Mouse (Mus musculus): ENCODE results near the gene P4hb. TPM values are rescaled to one million over a fixed set of nuclear protein-coding genes. Genes with fewer than 3 reads are reported as not detected.

The P4hb gene
- polyA plus RNA-seq, 1 experiment from 2014 or later, result 670 TPM

DNA sequence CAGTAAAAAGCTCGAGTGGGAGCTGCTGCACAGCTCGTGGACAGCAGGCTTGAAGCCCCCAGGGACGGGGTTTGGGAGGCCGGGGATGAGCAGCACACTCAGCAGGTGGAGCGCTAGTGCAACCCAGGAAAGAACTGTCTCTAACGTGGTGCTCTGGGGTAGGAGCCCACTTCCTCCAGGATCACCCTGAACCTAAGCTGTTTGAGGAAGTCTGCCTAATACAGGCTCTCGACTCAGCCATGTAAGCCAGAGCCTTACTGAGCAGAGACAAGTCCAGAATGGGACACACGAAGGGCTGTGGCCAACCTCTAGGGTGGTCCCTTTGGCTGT is 34.1 kb downstream of the P4hb start:
- peak overlapping the region; percentile 78 for H3K27ac ChIP-seq
- H3K4me3 ChIP-seq, result peak overlapping the region; percentile 12

DNA sequence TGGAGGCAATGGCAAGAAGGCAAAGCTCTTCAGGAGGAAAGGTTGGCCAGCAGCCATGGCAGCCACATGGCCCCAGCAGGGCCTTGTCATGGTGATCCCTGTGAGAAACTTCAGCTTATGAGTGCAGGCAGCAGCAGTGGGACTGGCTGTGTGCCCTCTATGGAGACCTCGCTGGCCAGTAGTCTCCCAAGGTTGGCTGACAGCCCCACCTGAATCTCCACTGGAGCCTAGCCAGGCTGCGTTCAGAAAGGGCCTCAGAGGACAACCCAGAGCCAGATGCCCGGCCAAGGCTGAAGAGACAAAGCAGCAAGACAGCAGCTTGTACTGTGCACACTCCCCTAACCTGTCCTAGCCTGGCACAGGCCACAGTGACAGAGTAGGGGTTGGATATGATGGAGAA is 34.6 kb downstream of the P4hb start:
- H3K9me3 ChIP-seq, result no peaks in the 10 kb centered on the region
- H3K36me3 ChIP-seq, result peaks cover 17% of the 10 kb centered on the region
- DNase-seq (ENCODE audit: low spot score), result no peak
- peaks cover 50% of the 10 kb centered on the region for H3K27me3 ChIP-seq (ENCODE audit: insufficient read depth, poor library complexity, severe bottlenecking)
- peak overlapping the region; percentile 78 for H3K27ac ChIP-seq
- no peak overlapping the region; the same call in 1 of the 2 replicates for H3K4me3 ChIP-seq
- peaks cover 41% of the 10 kb centered on the region for H3K4me1 ChIP-seq
- 78% methylated on average over 3 of the region's 3 CpGs for WGBS

More for the DNA sequence above, 34.1 kb downstream of the P4hb start:
- Histone ChIP-seq H3K4me1 (peaks cover 41% of the 10 kb centered on the region), H3K9me3 (no peaks in the 10 kb centered on the region), H3K36me3 (peaks cover 21% of the 10 kb centered on the region), H3K27me3 (ENCODE audit: insufficient read depth, poor library complexity, severe bottlenecking) (peaks cover 46% of the 10 kb centered on the region)
- 49% methylated on average over 8 of the region's 8 CpGs for WGBS
- no peak for DNase-seq (ENCODE audit: low spot score)

DNA sequence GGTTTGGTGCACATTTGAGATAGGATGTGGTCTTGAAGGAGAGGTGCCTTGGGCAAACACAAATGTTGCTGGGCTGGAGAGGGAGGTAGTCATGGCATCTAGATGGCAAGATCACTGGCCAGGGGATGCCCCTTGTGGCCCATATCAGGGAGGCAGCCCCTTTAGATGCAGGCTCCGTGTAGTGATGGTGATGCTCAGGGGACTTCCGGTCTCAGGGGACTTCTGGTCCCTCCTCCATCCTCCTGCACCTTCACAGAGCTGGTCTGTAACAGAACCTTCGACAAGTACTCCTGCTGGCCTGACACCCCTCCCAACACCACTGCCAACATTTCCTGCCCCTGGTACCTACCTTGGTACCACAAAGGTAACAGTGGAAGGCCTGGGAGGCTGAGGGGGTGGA is 37.2 kb downstream of the P4hb start:
- H3K4me3 ChIP-seq, result no peak overlapping the region
- no peaks in the 10 kb centered on the region for H3K36me3 ChIP-seq
- 66% methylated on average over 3 of the region's 3 CpGs for WGBS
- peaks cover 35% of the 10 kb centered on the region for H3K4me1 ChIP-seq
- no peak for DNase-seq (ENCODE audit: low spot score)
- H3K9me3 ChIP-seq, result no peaks in the 10 kb centered on the region
- no peak overlapping the region for H3K27ac ChIP-seq
- H3K27me3 ChIP-seq (ENCODE audit: insufficient read depth, poor library complexity, severe bottlenecking), result peaks cover 77% of the 10 kb centered on the region

DNA sequence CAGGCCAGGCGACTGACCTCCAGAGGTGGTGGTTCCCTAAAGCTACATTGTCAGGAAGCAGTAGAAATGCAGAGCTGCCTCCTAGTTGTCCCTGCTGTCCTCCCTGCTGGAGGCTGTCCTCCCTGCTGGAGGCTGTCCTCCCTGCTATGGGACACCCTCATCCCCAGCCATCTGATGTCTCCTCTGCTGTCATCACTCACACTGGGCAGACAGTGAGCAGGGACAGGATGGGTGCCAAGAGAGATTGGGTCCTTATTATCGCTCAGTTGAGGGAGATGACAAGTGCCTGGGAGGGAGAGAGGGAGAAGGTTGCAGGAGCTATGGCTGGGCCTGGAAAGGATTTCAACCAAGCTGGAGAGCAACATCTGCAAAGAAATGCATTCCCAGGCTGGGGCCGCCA is 37.9 kb downstream of the P4hb start:
- Histone ChIP-seq H3K27me3 (ENCODE audit: insufficient read depth, poor library complexity, severe bottlenecking) (peaks cover 83% of the 10 kb centered on the region), H3K4me1 (peaks cover 40% of the 10 kb centered on the region), H3K4me3 (no peak overlapping the region), H3K9me3 (no peaks in the 10 kb centered on the region), H3K27ac (no peak overlapping the region), H3K36me3 (no peaks in the 10 kb centered on the region)
- WGBS, result 60% methylated on average over 3 of the region's 3 CpGs
- no peak for DNase-seq (ENCODE audit: low spot score)

GRCm38 (mm10) chr11:120534093-120534492 is 39.0 kb downstream of the P4hb start:
- H3K9me3 ChIP-seq, result no peaks in the 10 kb centered on the region

GRCm38 (mm10) chr11:120531646-120532045 is 41.4 kb downstream of the P4hb start:
- peaks cover 22% of the 10 kb centered on the region for H3K4me1 ChIP-seq
- DNase-seq (ENCODE audit: low spot score), result no peak
- H3K27me3 ChIP-seq (ENCODE audit: insufficient read depth, poor library complexity, severe bottlenecking), result peaks cover 92% of the 10 kb centered on the region
- no peaks in the 10 kb centered on the region for H3K9me3 ChIP-seq
- H3K4me3 ChIP-seq, result peak overlapping the region; percentile 59
- 30% methylated on average over 9 of the region's 9 CpGs for WGBS
- no peaks in the 10 kb centered on the region for H3K36me3 ChIP-seq
- H3K27ac ChIP-seq, result no peak overlapping the region

More at GRCm38 (mm10) chr11:120534093-120534492, 39.0 kb downstream of the P4hb start:
- DNase-seq (ENCODE audit: low spot score), result no peak
- H3K4me1 ChIP-seq, result peaks cover 32% of the 10 kb centered on the region
- peaks cover 94% of the 10 kb centered on the region for H3K27me3 ChIP-seq (ENCODE audit: insufficient read depth, poor library complexity, severe bottlenecking)
- no peaks in the 10 kb centered on the region for H3K36me3 ChIP-seq
- H3K27ac ChIP-seq, result no peak overlapping the region; the same call in 1 of the 2 replicates
- no peak overlapping the region for H3K4me3 ChIP-seq
- WGBS, result 82% methylated on average over 8 of the region's 8 CpGs

- Histone ChIP-seq H3K4me3 (peak within 1 kb of the TSS; percentile 59), H3K9me3 (no peaks in the 10 kb centered on the region), H3K36me3 (no peaks in the 10 kb centered on the region), H3K27ac (peak within 1 kb of the TSS; percentile 68), H3K4me1 (peaks cover 21% of the 10 kb centered on the region), H3K27me3 (ENCODE audit: insufficient read depth, poor library complexity, severe bottlenecking) (peaks cover 81% of the 10 kb centered on the region)
- no peak for DNase-seq (ENCODE audit: low spot score)
- 6% methylated on average over 61 of the region's 62 CpGs for WGBS
Observed at GRCm38 (mm10) chr11:120530085-120530964, 42.7 kb downstream of the P4hb start, which contains the start of gene Gcgr. Gene Gcgr (plus strand): TSS chr11:120530699.

- H3K4me1 ChIP-seq, result peaks cover 15% of the 10 kb centered on the region
- DNase-seq (ENCODE audit: low spot score), result no peak
- H3K9me3 ChIP-seq, result no peaks in the 10 kb centered on the region
- H3K36me3 ChIP-seq, result no peaks in the 10 kb centered on the region
- WGBS, result 48% methylated on average over 4 of the region's 4 CpGs
- no peak overlapping the region for H3K4me3 ChIP-seq
- H3K27ac ChIP-seq, result no peak overlapping the region
- H3K27me3 ChIP-seq (ENCODE audit: insufficient read depth, poor library complexity, severe bottlenecking), result peaks cover 67% of the 10 kb centered on the region
Observed at GRCm38 (mm10) chr11:120528903-120529302, 44.1 kb downstream of the P4hb start.

- DNase-seq (ENCODE audit: low spot score), result no peak
- peaks cover 56% of the 10 kb centered on the region for H3K27me3 ChIP-seq (ENCODE audit: insufficient read depth, poor library complexity, severe bottlenecking)
- 72% methylated on average over 9 of the region's 9 CpGs for WGBS
- peaks cover 15% of the 10 kb centered on the region for H3K4me1 ChIP-seq
- no peak overlapping the region for H3K27ac ChIP-seq
- H3K4me3 ChIP-seq, result no peak overlapping the region
- H3K36me3 ChIP-seq, result no peaks in the 10 kb centered on the region
- H3K9me3 ChIP-seq, result no peaks in the 10 kb centered on the region
Observed at GRCm38 (mm10) chr11:120527690-120528354, 45.2 kb downstream of the P4hb start.

DNA sequence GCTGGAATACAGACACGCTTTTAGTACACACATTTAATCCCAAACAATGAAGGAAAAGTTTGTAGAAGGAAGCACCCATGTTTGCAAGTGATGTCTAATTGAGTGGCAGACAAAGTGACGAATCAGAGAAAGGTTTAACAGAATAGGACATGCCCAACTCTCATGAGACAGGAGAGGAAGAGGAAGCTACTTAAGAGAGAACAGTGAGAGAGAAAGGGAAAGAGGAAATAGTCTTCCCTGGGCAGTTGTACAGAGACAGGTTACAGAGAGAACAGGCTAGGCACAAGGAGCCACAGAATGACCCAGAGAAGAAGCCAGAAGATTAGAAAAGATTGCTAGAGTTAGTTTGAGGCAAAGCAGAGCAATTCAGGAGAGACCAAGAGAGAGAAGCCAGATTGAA is 47.1 kb downstream of the P4hb start:
- no peak for DNase-seq (ENCODE audit: low spot score)
- Histone ChIP-seq H3K27ac (no peak overlapping the region), H3K27me3 (ENCODE audit: insufficient read depth, poor library complexity, severe bottlenecking) (peaks cover 37% of the 10 kb centered on the region), H3K4me1 (peaks cover 14% of the 10 kb centered on the region), H3K9me3 (no peaks in the 10 kb centered on the region), H3K36me3 (no peaks in the 10 kb centered on the region), H3K4me3 (no peak overlapping the region)
- 70% methylated on average over 2 of the region's 2 CpGs for WGBS

- H3K9me3 ChIP-seq, result no peaks in the 10 kb centered on the region
- DNase-seq (ENCODE audit: low spot score), result no peak
- no peak overlapping the region for H3K27ac ChIP-seq
- H3K36me3 ChIP-seq, result no peaks in the 10 kb centered on the region
- WGBS, result 83% methylated on average over 8 of the region's 8 CpGs
- H3K4me1 ChIP-seq, result peaks cover 22% of the 10 kb centered on the region
- peaks cover 4% of the 10 kb centered on the region; the same call in 1 of the 2 replicates for H3K27me3 ChIP-seq (ENCODE audit: insufficient read depth, poor library complexity, severe bottlenecking)
- no peak overlapping the region for H3K4me3 ChIP-seq
Observed at GRCm38 (mm10) chr11:120522581-120522980, 50.5 kb downstream of the P4hb start.

GRCm38 (mm10) chr11:120520967-120521540 is 52.0 kb downstream of the P4hb start:
- WGBS, result 74% methylated on average over 5 of the region's 5 CpGs
- no peak for DNase-seq (ENCODE audit: low spot score)
- no peaks in the 10 kb centered on the region for H3K9me3 ChIP-seq
- no peak overlapping the region for H3K4me3 ChIP-seq
- peak overlapping the region; percentile 70; the same call in 1 of the 2 replicates for H3K27ac ChIP-seq
- no peaks in the 10 kb centered on the region for H3K36me3 ChIP-seq
- H3K27me3 ChIP-seq (ENCODE audit: insufficient read depth, poor library complexity, severe bottlenecking), result 0 out of 2 replicates have a peak, but pooled peaks cover 2% of the 10 kb centered on the region
- H3K4me1 ChIP-seq, result peaks cover 22% of the 10 kb centered on the region

DNA sequence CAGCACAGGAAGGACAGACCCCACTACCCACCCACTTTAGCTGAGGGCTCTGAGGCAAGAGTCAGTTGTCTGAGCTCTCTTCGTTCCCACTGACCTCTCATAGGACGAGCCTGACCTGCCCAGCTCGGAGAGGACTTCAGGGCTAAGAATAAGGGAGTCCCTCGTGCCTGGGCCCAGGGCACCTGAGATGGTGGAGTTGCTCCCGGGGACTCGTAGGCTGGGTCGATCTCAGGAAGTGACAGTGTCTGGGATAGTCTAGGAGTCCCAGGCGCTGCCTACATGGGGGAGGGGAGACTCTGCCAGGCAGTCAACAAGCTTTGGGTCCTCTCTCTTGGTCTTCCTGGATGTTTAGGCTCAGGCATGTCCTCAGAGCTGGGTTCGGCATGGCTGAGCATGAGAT is 52.6 kb downstream of the P4hb start:
- no peak for DNase-seq (ENCODE audit: low spot score)
- Histone ChIP-seq H3K27ac (peak overlapping the region; percentile 70; the same call in 1 of the 2 replicates), H3K27me3 (ENCODE audit: insufficient read depth, poor library complexity, severe bottlenecking) (0 out of 2 replicates have a peak, but pooled peaks cover 6% of the 10 kb centered on the region), H3K4me1 (peaks cover 25% of the 10 kb centered on the region), H3K9me3 (no peaks in the 10 kb centered on the region), H3K36me3 (no peaks in the 10 kb centered on the region), H3K4me3 (no peak overlapping the region)
- 69% methylated on average over 9 of the region's 9 CpGs for WGBS

Data from heart, embryonic 10.5 days (tissue).